Mouse (Mus musculus): ENCODE measurements at regions not wholly inside any gene's neighbourhood (a gene's known extent, or its start where the extent isn't known, plus 50 kb on each side); places are given as distances from the start of the nearest gene placed in this dataset.

DNA sequence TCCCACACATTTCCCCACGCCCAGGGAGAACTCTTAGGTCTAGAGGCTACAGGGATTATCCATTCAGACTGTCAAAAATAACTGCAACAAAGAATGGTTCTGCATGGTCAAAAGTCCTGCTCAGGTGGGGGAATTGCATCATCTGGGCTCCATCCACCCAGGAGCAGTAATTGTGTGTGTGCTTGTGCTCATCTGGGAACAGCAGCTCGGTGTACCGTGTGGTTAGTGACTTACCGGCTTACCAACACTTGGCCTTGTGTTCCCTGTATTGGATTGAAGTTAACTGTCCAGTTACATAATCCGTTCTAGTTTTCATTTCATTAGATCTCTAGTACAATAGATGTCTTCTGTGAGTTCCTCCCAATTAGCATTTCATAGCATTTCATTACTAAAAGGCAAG is 117.7 kb upstream of the Usp25 start:
- Histone ChIP-seq H3K9ac (ENCODE audit: low read depth, low read length) (no peak overlapping the region), H3K36me3 (ENCODE audit: insufficient read depth, low read length) (no peaks in the 10 kb centered on the region), H3K4me2 (ENCODE audit: low read length) (peak overlapping the region; percentile 47; the same call in 1 of the 2 replicates), H3K9me3 (replicated peaks; ENCODE audit: low read length) (no peaks in the 10 kb centered on the region), H3K4me3 (replicated peaks; ENCODE audit: low read depth, low read length) (no peak overlapping the region), H3K27me3 (ENCODE audit: insufficient read depth, low read length) (no peaks in the 10 kb centered on the region), H3K27ac (no peak overlapping the region), H3K4me1 (replicated peaks; ENCODE audit: insufficient read depth, low read length) (no peaks in the 10 kb centered on the region; the same call in 1 of the 2 replicates)
- TF ChIP-seq CTCF (IDR thresholded peaks at IDR 0.05; ENCODE audit: low read depth) = no peak
- no peak for DNase-seq (ENCODE audit: low spot score)
- ATAC-seq (replicated peaks; ENCODE audit: low FRiP score, low read depth) = no peak
- 51% methylated on average over 5 of the region's 5 CpGs for WGBS

DNA sequence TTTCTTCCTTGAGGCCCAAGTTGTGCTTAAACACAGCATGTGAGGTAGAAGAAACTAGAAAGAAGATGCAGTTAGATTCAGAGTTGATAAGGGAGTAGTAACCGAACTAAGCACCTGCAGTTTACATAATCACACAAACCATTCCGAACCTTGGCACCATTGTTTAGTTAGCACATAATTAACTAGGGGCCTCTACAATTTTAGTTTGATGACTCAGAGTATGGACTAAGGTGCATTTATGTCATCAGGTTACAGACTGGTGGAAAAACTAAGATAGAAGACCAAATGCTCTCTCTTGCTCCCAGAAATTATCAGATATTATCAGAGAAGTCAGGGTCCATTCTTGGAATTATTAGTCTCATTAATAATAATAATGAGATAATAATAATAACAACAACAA is 134.9 kb upstream of the Usp25 start:
- no peak overlapping the region for H3K4me3 ChIP-seq (replicated peaks; ENCODE audit: low read depth, low read length)
- no peaks in the 10 kb centered on the region for H3K9me3 ChIP-seq (replicated peaks; ENCODE audit: low read length)
- no peak overlapping the region for H3K27ac ChIP-seq
- no peaks in the 10 kb centered on the region for H3K27me3 ChIP-seq (ENCODE audit: insufficient read depth, low read length)
- H3K4me1 ChIP-seq (replicated peaks; ENCODE audit: insufficient read depth, low read length) = no peaks in the 10 kb centered on the region
- H3K4me2 ChIP-seq (ENCODE audit: low read length) = no peak overlapping the region
- WGBS = 62% methylated on average over 2 of the region's 2 CpGs
- DNase-seq (ENCODE audit: low spot score) (no peak), ATAC-seq (replicated peaks; ENCODE audit: low FRiP score, low read depth) (no peak)
- H3K36me3 ChIP-seq (ENCODE audit: insufficient read depth, low read length) = no peaks in the 10 kb centered on the region
- TF ChIP-seq CTCF (IDR thresholded peaks at IDR 0.05; ENCODE audit: low read depth) = no peak
- no peak overlapping the region for H3K9ac ChIP-seq (ENCODE audit: low read depth, low read length)

DNA sequence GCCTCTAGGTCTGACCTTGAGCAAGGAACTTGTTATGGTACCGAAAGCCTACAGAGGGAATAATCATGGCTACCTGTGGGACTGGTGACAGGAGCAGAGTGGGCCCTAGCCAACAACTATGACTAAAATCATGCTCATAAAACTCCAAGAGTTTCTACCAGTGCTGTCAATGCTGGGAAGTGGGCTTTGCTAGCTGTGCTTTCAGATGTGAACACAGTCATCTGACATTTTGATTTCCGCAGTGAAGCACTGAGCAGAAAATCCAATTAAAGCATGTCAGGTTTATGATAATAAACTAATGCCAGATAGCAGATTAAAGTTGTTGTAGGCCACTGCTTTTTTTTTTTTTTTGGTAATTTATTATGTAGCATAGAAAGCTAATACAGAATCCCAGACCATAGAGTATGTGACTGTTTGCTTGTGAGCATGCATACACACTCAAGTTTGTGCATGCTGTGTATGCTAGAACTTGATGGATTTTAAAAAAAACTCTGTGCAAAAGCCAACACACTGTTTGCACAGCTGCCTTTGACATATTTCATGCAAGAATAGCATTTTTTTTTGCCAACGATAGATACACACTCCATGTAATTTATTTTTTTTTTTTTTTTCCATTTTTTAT is 138.0 kb upstream of the Usp25 start:
- Histone ChIP-seq H3K4me3 (replicated peaks; ENCODE audit: low read depth, low read length) (no peak overlapping the region), H3K27me3 (ENCODE audit: insufficient read depth, low read length) (no peaks in the 10 kb centered on the region), H3K4me2 (ENCODE audit: low read length) (no peak overlapping the region), H3K36me3 (ENCODE audit: insufficient read depth, low read length) (no peaks in the 10 kb centered on the region), H3K4me1 (replicated peaks; ENCODE audit: insufficient read depth, low read length) (no peaks in the 10 kb centered on the region), H3K9me3 (replicated peaks; ENCODE audit: low read length) (no peaks in the 10 kb centered on the region), H3K9ac (ENCODE audit: low read depth, low read length) (no peak overlapping the region), H3K27ac (no peak overlapping the region)
- TF ChIP-seq CTCF (IDR thresholded peaks at IDR 0.05; ENCODE audit: low read depth) = no peak
- DNase-seq (ENCODE audit: low spot score) (no peak), ATAC-seq (replicated peaks; ENCODE audit: low FRiP score, low read depth) (no peak)
- WGBS = 81% methylated on average over 3 of the region's 3 CpGs

DNA sequence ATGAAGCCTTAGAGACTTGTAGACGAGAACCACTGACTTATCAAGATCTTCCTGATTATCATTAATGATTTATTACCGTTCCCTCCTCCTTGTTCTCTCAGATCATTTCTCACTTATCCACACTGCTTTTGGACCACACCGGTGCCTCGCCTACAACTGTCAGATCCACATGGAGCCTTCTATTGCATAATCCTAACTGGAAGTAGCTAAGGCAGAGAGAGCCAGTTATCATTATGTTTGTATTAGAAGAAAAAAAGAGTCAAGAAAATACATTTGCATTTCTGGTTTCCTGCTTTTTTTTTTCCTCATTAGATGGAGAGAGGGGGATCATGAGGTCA is 147.1 kb upstream of the Usp25 start:
- DNase-seq (ENCODE audit: low spot score) (no peak), ATAC-seq (replicated peaks; ENCODE audit: low FRiP score, low read depth) (0 out of 2 replicates have a peak, but pooled peaks have one; percentile 21)
- 27% methylated on average over 4 of the region's 4 CpGs for WGBS
- Histone ChIP-seq H3K9me3 (replicated peaks; ENCODE audit: low read length) (no peaks in the 10 kb centered on the region), H3K4me2 (ENCODE audit: low read length) (no peak overlapping the region), H3K27me3 (ENCODE audit: insufficient read depth, low read length) (no peaks in the 10 kb centered on the region), H3K4me1 (replicated peaks; ENCODE audit: insufficient read depth, low read length) (no peaks in the 10 kb centered on the region), H3K36me3 (ENCODE audit: insufficient read depth, low read length) (no peaks in the 10 kb centered on the region), H3K27ac (no peak overlapping the region), H3K9ac (ENCODE audit: low read depth, low read length) (no peak overlapping the region), H3K4me3 (replicated peaks; ENCODE audit: low read depth, low read length) (no peak overlapping the region)
- TF ChIP-seq CTCF (IDR thresholded peaks at IDR 0.05; ENCODE audit: low read depth) = no peak

DNA sequence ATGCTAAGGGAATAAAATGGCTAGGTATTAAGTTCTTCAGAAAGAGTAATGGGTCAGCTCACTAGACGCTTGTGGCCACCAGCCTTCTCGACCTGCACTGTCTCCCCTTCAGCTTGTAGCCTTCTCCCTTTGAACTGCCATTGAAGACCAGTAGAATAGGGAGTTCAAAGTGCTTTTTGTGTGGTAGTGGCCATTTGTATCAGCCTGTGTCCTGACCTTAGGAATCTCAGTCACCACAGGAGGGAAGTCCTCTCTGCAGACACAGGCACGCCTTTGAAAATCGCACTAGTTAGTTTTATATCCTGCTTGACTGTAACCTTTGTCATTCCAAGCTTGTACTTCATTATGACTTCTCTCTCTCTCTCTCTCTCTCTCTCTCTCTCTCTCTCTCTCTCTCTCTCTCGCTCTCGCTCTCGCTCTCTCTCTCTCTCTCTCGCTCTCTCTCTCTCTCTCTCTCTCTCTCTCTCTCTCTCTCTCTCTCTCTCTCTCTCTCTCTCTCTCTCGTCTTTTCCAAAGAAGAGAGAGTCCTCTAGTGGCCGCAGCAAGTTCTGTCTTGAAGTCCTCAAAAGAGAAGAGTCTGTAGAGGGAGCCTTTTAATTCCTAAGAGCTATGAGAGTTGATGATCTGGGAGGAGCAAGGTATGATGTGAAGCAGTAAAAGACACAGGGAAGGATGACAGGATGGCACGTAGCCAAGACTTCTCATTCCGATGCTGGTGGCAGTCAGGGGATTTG is 147.6 kb upstream of the Usp25 start:
- ATAC-seq (replicated peaks; ENCODE audit: low FRiP score, low read depth) (peak; percentile 78), DNase-seq (ENCODE audit: low spot score) (peak; percentile 91)
- TF ChIP-seq CTCF (IDR thresholded peaks at IDR 0.05; ENCODE audit: low read depth) = peak; percentile 78
- no peaks in the 10 kb centered on the region for H3K36me3 ChIP-seq (ENCODE audit: insufficient read depth, low read length)
- H3K4me1 ChIP-seq (replicated peaks; ENCODE audit: insufficient read depth, low read length) = no peaks in the 10 kb centered on the region
- 15% methylated on average over 9 of the region's 12 CpGs for WGBS
- no peak overlapping the region for H3K9ac ChIP-seq (ENCODE audit: low read depth, low read length)
- H3K9me3 ChIP-seq (replicated peaks; ENCODE audit: low read length) = no peaks in the 10 kb centered on the region
- no peaks in the 10 kb centered on the region for H3K27me3 ChIP-seq (ENCODE audit: insufficient read depth, low read length)
- no peak overlapping the region for H3K4me3 ChIP-seq (replicated peaks; ENCODE audit: low read depth, low read length)
- H3K27ac ChIP-seq = no peak overlapping the region
- H3K4me2 ChIP-seq (ENCODE audit: low read length) = peak overlapping the region; percentile 43

DNA sequence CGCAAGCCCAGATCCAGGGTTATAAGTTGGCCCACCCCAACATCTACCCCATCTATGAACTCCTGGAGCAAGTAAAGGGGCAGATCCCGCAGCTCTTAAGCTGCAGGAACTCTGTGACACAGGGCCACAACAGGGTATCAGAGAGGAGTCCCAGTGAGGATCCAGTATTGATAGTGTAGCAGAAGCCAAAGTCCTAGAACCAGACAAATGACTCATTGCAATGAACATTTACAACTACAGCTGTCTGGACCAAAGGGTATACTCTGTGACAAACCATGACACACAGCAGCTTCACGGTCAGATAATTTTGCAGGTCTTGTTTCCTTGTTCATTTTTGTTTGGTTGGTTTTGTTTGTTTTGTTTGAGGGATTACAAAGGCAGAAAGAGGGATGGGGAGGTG is 149.1 kb upstream of the Usp25 start:
- no peak for TF ChIP-seq CTCF (IDR thresholded peaks at IDR 0.05; ENCODE audit: low read depth)
- Histone ChIP-seq H3K9ac (ENCODE audit: low read depth, low read length) (no peak overlapping the region), H3K27me3 (ENCODE audit: insufficient read depth, low read length) (no peaks in the 10 kb centered on the region), H3K4me2 (ENCODE audit: low read length) (no peak overlapping the region), H3K4me3 (replicated peaks; ENCODE audit: low read depth, low read length) (no peak overlapping the region), H3K36me3 (ENCODE audit: insufficient read depth, low read length) (no peaks in the 10 kb centered on the region), H3K27ac (no peak overlapping the region), H3K4me1 (replicated peaks; ENCODE audit: insufficient read depth, low read length) (no peaks in the 10 kb centered on the region), H3K9me3 (replicated peaks; ENCODE audit: low read length) (no peaks in the 10 kb centered on the region)
- DNase-seq (ENCODE audit: low spot score) (no peak), ATAC-seq (replicated peaks; ENCODE audit: low FRiP score, low read depth) (no peak)
- WGBS = 95% methylated on average over 3 of the region's 3 CpGs

All from kidney, postnatal 0 days (tissue).